Mouse (Mus musculus): Measurements from ENCODE around the gene Reln.

Reln gene

GRCm38 (mm10) chr5:22344556-22344975 lies at the start of gene Reln:
TSS of gene Reln (minus strand) at chr5:22344702.
- DNase-seq (ENCODE audit: low spot score in 2 of 2) = no peak

GRCm38 (mm10) chr5:22388502-22388901 lies 44.0 kb upstream of the Reln start:
- DNase-seq (ENCODE audit: low spot score in 2 of 2) = no peak

GRCm38 (mm10) chr5:22360510-22360909 lies 16.0 kb upstream of the Reln start:
- no peak for DNase-seq (ENCODE audit: low spot score in 2 of 2)

GRCm38 (mm10) chr5:22348412-22348811 lies 3.9 kb upstream of the Reln start:
- no peak for DNase-seq (ENCODE audit: low spot score in 2 of 2)

- no peak for DNase-seq (ENCODE audit: low spot score in 2 of 2)
Measured at GRCm38 (mm10) chr5:22347732-22348131, 3.2 kb upstream of the Reln start.

- DNase-seq (ENCODE audit: low spot score in 2 of 2) = no peak
Measured at GRCm38 (mm10) chr5:22345894-22346635, 1.6 kb upstream of the Reln start.

- DNase-seq (ENCODE audit: low spot score in 2 of 2) = no peak
Measured at GRCm38 (mm10) chr5:22344976-22345651, 612 bp upstream of the Reln start.

- no peak for DNase-seq (ENCODE audit: low spot score in 2 of 2)
Measured at GRCm38 (mm10) chr5:22343843-22344555, 503 bp downstream of the Reln start.

- no peak for DNase-seq (ENCODE audit: low spot score in 2 of 2)
Measured at GRCm38 (mm10) chr5:22343536-22343842, 1.0 kb downstream of the Reln start.

GRCm38 (mm10) chr5:22342461-22342860 lies 2.0 kb downstream of the Reln start:
- no peak for DNase-seq (ENCODE audit: low spot score in 2 of 2)

- DNase-seq (ENCODE audit: low spot score in 2 of 2) = no peak
Measured at GRCm38 (mm10) chr5:22340991-22341390, 3.5 kb downstream of the Reln start.

GRCm38 (mm10) chr5:22335408-22335807 lies 9.1 kb downstream of the Reln start:
- DNase-seq (ENCODE audit: low spot score in 2 of 2) = no peak

- DNase-seq (ENCODE audit: low spot score in 2 of 2) = no peak
Measured at GRCm38 (mm10) chr5:22330802-22331201, 13.7 kb downstream of the Reln start.

GRCm38 (mm10) chr5:22328431-22329359 lies 15.8 kb downstream of the Reln start:
- DNase-seq (ENCODE audit: low spot score in 2 of 2) = no peak

GRCm38 (mm10) chr5:22327170-22327569 lies 17.3 kb downstream of the Reln start:
- DNase-seq (ENCODE audit: low spot score in 2 of 2) = no peak

GRCm38 (mm10) chr5:22323801-22324200 lies 20.7 kb downstream of the Reln start:
- no peak for DNase-seq (ENCODE audit: low spot score in 2 of 2)

GRCm38 (mm10) chr5:22317807-22318206 lies 26.7 kb downstream of the Reln start:
- DNase-seq (ENCODE audit: low spot score in 2 of 2) = no peak

GRCm38 (mm10) chr5:22316471-22316870 lies 28.0 kb downstream of the Reln start:
- DNase-seq (ENCODE audit: low spot score in 2 of 2) = no peak

- DNase-seq (ENCODE audit: low spot score in 2 of 2) = no peak
Measured at GRCm38 (mm10) chr5:22315990-22316389, 28.5 kb downstream of the Reln start.

- no peak for DNase-seq (ENCODE audit: low spot score in 2 of 2)
Measured at GRCm38 (mm10) chr5:22312995-22313394, 31.5 kb downstream of the Reln start.

- no peak for DNase-seq (ENCODE audit: low spot score in 2 of 2)
Measured at GRCm38 (mm10) chr5:22311046-22311445, 33.5 kb downstream of the Reln start.

GRCm38 (mm10) chr5:22309001-22309400 lies 35.5 kb downstream of the Reln start:
- no peak for DNase-seq (ENCODE audit: low spot score in 2 of 2)

Measured in heart, adult 9 months (tissue).